Mouse (Mus musculus): ENCODE data around the gene Nkd1.

DNA sequence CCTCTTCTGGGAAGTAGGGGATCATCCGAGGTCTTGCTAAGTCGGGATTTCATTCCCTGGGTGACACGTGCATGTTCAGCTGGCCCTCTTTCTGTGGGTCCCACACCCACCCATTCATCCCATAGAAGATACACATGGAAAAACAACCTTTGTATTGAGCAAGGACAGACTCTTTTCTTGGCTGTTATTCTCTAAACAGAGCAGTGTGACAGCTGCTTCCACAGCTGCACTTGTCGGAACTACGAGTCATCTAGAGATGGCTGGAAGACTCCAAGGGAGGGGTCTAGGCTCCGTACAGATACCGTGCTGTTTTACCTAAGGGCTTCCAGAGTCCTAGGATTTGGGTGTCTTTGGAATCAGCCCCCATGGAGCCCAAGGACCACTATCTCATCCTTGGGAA is 48.2 kb downstream of the Nkd1 start:
- TF ChIP-seq CTCF (IDR thresholded peaks at IDR 0.05; ENCODE audit: low read depth) (no peak), EP300 (optimal IDR thresholded peaks at IDR 0.05) (no peak)
